Mouse (Mus musculus): ENCODE measurements around the gene Spem2.

GRCm38 (mm10) chr11:69823456-69823855 is 5.2 kb upstream of the Spem2 start:
- TF ChIP-seq GATA1 (IDR thresholded peaks at IDR 0.05; ENCODE audit: low read length): no peak
- TF ChIP-seq TAL1 (IDR thresholded peaks at IDR 0.05; ENCODE audit: low read length): no peak
